Mouse (Mus musculus) bone marrow, adult 2 months (tissue): Measurements from ENCODE around the gene Upk1b.

Experiments used
- CTCF ChIP-seq: fragments of 200-500 bp; IDR thresholded peaks from 2 replicates; pipeline ENCODE4 v1.5.1; 2011; ENCODE audit warnings: low read length, control low read depth; ENCODE audit not compliant: control insufficient read depth, insufficient read depth
- POLR2A ChIP-seq: fragments of 200-500 bp; IDR thresholded peaks from 2 replicates; pipeline ENCODE4 v1.6.1; 2011; ENCODE audit warnings: low read depth, mild to moderate bottlenecking, control low read depth, low read length, borderline replicate concordance; ENCODE audit not compliant: control insufficient read depth

- no peak for TF ChIP-seq CTCF
- no peak for TF ChIP-seq POLR2A
Measured at GRCm38 (mm10) chr16:38728576-38729132, 71.5 kb downstream of the Upk1b start.
